Mouse (Mus musculus) testis, postnatal 14 days (tissue): ENCODE results near the gene Ezh1.

ENCODE experiments used
- DNase-seq: peaks from one replicate; pipeline ENCODE4 v3.0.0; 2021; ENCODE audit warnings: low spot score

The Ezh1 gene

DNA sequence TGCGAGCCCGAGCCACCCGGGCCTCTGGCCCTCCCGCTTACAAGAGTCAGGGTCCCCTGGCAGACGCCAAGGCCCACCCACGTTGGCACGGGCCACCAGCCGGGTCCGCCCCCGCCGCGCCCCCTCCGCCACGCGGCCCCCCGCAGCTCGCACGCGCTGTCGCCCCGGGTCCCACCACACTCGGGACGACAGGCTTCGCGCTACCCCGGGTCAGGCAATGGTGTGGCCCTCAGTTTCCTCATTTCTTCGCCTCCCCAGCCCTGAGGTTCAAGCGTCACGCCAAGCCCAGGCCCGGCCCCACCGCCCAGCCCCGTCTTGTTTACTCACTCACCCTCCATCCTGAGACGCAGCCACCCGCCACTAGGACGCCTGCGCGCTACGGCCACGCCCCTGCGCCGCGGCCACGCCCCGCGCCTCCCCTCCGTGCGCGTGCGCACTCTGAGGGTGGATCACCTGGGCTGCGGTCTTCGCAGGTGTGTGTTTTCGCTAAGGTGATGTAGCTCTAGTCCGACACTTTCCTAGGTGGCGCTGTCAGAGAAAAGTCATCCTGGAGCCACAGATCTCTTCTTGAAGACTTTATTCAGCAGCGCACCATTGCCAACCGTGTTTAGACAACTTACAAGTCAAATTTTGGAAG, at the start of gene Ezh1:
Gene Ezh1 (minus strand): TSS at position 399 of the 637 bp plus-strand sequence.
- DNase-seq: peak; percentile 93

DNA sequence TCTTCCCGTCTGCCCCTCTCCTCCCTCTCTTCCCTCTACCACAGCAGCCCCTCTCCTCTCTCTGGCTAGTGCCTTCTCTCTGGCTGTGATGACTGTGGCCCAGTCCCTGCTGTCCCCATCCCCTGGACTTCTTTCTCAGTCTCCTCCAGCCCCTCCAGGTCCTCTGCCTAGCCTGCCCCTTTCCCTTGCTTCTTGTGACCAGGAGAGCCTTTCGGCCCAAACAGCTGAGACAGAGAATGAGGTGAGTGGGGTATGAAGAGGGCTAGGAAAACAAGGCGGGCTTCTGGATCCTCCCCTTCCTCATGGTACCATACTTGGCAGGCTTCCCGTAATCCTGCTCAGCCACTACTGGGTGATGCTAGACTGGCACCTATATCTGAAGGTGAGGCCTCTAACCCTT, 49.0 kb upstream of the Ezh1 start:
- no peak for DNase-seq

DNA sequence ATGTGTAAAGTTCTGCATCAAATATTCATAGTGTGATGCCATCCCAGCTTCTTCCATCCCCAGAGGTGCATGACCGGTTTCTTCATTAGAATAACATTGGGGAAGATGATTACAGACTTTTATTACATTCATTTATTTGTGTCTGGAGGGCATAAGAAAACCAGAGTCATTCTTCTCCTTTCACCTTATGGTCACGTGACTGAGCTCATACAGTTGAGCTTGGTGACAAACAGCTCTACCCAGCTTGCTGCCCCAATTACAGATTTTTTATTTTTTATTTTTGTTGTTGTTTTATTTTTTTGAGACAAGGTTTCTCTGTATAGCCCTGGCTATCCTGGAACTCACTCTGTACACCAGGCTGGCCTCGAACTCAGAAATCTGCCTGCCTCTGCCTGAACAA, 46.2 kb upstream of the Ezh1 start:
- DNase-seq: no peak

GRCm38 (mm10) chr11:101269577-101270116, 43.4 kb upstream of the Ezh1 start:
- DNase-seq: no peak

- DNase-seq: no peak
Observed at GRCm38 (mm10) chr11:101265906-101266305, 39.6 kb upstream of the Ezh1 start.

GRCm38 (mm10) chr11:101264954-101265471, 38.8 kb upstream of the Ezh1 start:
- DNase-seq: no peak

GRCm38 (mm10) chr11:101263989-101264280, 37.7 kb upstream of the Ezh1 start:
- DNase-seq: no peak

DNA sequence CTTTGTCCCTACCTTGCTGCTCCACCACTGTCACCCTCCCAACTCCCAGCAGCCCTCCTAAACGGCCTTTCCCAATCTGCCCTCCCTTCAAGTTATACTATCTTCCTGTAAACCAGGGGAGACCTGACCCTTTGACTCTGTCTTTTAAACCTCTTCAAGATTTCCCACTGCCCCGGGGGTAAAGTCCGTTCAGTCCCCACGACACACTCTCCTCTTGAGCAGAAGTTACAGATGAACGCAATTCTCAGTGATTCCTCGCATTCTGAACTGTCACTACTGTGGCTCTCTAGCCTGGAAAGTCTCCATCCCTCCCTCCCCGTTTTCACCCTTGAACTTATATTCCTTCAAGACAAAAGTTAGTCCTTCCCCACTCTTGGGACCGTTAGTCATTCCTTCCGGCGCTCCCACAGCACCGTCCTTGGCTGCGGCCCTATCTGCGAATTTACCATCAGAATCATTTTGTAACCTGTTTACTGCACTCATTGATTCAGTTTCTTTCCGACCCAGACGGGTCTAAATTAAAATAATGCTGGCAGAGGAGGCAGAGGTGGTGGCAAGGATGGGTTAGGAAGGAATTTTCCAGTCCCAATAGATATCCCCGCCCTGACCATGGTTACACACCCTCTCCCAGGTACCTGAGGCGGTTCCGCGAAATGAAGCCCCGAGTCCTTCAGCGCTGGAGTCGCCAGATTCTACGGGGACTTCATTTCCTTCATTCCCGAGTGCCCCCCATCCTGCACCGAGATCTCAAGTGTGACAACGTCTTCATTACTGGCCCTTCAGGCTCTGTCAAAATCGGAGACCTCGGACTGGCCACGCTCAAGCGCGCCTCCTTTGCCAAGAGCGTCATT, 37.1 kb upstream of the Ezh1 start:
- DNase-seq: no peak

- DNase-seq: no peak
Observed at GRCm38 (mm10) chr11:101262272-101262967, 36.2 kb upstream of the Ezh1 start.

- no peak for DNase-seq
Observed at GRCm38 (mm10) chr11:101260826-101261380, 34.6 kb upstream of the Ezh1 start.

GRCm38 (mm10) chr11:101259948-101260825, 33.9 kb upstream of the Ezh1 start, which contains the start of gene Wnk4:
TSS of gene Wnk4 (plus strand) at chr11:101260567.
- DNase-seq: peak; percentile 71

DNA sequence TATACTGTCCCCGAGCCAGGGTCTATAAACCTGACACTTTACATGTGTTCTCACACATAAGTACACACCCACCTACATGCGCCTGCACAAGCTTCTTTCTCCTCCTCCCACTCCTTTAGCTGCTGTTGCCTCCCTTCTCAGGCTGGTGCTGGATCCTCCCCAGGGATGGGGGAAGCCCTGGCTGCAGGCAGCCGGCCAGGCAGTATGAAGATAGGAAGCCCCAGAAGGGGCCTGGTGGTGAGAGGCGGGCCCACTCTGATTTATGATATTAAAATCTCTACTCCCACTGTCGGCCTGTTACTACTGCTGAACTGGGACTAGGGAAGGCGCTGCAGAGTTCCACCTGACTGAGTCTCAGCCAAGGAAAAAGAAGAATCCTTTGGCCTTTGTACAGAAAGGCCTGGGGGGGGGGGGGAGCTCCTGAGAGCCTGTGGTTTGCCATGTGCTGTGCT, 33.0 kb upstream of the Ezh1 start:
- DNase-seq: peak; percentile 85

DNA sequence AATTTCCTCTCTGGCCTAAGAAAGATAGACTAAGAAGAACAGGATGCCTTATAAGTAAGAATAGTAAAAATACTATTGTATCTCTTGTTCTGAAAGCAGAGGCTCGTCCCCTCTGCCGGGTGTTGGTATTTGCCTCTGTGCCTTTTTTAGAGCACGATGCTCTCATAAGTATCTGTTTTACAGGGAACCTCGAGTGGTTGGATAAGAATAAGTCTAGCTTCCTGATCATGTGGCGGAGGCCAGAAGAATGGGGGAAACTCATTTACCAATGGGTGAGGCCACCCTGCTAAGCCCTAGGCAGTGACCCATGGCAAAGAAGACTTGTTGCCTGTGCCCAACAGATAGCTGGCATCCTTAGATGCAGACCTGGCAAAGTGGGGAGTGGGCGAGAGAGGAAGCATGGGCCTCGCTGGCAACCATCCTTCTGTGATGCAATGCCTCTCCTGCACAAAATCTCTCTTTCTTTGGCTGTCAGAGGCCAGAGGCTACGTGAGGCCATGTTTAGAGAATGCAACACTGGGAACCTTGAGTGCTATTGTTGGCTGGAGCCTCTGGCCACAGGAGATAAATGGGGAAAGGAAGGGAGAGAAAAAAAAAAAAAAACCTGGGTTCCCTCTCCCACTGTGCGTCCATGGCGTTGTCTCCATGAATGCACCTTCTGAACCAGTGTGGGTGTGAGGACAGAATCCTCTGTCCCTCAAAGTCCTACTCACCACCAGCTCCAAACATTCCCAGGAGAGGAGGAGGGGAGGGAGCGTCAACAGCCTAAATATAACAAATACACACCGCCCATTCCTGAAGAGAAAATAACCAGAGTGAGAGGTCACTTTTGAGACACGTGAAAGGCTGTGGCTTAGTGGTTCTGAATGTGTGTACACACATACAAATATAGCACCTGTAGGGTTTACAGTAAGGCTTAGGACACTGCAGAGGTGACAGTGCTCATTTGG, 29.8 kb upstream of the Ezh1 start:
- no peak for DNase-seq

DNA sequence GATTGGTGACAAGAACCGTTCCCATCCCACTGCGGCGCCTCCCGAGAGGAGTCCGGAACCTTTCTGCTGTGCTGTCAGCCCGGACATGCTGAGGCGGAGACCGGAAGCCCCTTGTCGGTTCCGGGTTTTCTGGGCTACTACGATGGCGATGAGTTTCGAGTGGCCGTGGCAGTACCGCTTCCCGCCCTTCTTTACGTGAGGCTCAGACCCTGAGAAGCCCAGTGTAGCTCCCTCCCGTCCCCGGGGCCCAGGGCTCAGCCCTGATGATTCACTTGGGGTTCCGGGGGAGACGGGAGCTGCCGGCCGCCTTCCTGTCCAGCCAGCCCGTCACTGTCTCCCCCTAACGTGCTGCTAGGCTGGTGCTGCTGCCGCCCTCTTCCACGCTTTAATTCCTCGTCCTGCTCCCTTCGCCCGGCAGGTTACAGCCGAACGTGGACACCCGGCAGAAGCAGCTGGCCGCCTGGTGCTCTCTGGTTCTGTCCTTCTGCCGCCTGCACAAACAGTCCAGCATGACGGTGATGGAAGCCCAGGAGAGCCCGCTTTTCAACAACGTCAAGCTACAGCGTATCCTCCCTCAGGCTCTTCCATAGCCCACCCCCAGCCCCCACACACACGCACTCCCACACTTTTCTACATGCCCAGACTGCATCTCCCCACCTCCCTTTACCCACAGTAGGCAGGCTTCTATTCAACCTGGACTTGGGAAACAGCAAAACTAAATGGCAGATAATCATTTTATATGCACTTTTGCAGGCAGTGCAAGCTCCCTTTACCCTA, 27.5 kb upstream of the Ezh1 start, which contains the start of gene Vps25:
Gene Vps25 (plus strand): TSS at position 95 of the 777 bp plus-strand sequence.
- DNase-seq: peak; percentile 87

DNA sequence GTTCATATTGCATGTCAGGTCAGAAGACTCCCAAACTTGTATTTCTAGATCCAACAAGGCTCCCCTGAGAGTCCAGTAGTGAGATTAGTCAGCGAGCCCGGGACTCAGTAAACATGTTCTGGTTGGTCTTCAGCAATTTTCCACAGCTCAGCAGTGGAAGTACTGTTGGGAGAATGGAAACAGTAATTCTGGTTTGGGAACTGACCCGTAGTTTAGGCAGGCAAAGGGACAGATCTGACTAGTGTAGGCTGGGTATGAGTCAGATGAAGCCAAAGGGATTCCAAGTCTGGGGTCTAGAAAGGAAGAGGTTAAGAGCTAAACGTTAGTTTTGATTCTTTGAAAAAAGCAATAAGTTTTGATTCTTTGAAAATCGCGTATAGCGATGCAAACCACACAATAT, 26.7 kb upstream of the Ezh1 start:
- DNase-seq: no peak

DNA sequence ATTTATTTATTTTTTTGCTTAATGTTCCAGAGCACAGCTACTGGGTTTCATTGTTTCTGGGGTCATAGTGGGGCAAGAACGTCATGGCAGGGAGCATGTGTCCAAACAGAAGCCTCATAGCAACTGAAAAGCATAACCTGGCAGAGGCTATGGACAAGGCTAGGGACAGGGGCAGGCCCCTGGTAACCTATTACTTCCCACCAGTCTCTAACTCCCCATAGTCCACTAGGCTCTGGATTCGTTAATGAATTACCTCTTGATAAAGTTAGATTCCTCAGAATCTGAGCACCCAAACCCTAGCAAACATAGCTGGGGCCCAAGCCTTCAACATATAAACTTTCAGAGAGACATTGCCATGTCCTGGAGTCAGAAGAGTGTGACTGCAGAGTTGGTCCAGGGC, 24.8 kb upstream of the Ezh1 start:
- no peak for DNase-seq

DNA sequence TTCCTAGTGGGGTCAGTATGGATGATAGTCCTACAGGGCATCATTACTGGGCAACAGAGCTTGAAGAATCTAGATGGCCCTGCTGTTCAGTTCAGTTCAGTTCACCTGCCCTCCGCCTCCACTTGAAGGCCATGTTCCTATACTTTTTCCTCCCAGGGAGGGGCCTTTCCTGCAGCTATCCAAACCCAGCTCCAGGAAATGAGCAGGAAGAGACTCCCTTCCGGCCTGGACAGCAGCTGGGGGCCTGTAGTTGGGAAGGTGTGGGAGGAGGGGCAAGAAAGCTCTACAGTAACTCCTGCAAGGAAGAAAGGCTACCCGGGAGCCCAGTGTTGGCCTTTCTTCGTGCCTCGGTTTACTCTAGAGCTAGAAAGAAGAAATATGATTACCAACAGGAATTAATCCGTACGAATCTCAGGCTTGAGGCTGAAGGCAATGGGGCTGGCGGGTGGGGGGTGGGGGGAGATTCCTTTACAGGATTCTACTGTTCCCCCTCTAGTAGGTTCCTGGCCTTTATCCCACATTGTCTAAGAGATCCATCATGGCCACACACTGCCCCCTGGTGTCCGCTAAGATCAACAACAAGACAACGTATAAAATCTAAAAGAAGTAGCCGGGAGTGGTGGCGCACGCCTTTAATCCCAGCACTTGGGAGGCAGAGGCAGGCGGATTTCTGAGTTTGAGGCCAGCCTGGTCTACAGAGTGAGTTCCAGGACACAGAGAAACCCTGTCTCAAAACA, 22.2 kb upstream of the Ezh1 start:
- DNase-seq: peak; percentile 52

- no peak for DNase-seq
Observed at GRCm38 (mm10) chr11:101247521-101248030, 21.3 kb upstream of the Ezh1 start.
